Mouse (Mus musculus): ENCODE measurements at regions not wholly inside any gene's neighbourhood (a gene's known extent, or its start where the extent isn't known, plus 50 kb on each side); places are given as distances from the start of the nearest gene placed in this dataset.

GRCm38 (mm10) chrX:13224902-13225301 lies 55.9 kb upstream of the Ddx3x start:
- ATAC-seq (replicated peaks; ENCODE audit: low FRiP score, low TSS enrichment, poor library complexity, severe bottlenecking) = peak; percentile 75; the same call in 1 of the 2 replicates

- ATAC-seq (replicated peaks; ENCODE audit: low FRiP score, low TSS enrichment, poor library complexity, severe bottlenecking) = no peak
Observed at GRCm38 (mm10) chrX:13226429-13226828, 54.3 kb upstream of the Ddx3x start.

GRCm38 (mm10) chrX:13229891-13230614 lies 50.7 kb upstream of the Ddx3x start:
- ATAC-seq (replicated peaks; ENCODE audit: low FRiP score, low TSS enrichment, poor library complexity, severe bottlenecking) = no peak

- ATAC-seq (replicated peaks; ENCODE audit: low FRiP score, low TSS enrichment, poor library complexity, severe bottlenecking) = peak; percentile 97
Observed at GRCm38 (mm10) chrX:13230615-13231179, 50.1 kb upstream of the Ddx3x start.
